Mouse (Mus musculus): ENCODE results near the gene Sptbn1. TPM values are rescaled to one million over a fixed set of nuclear protein-coding genes. Genes with fewer than 3 reads are reported as not detected.

The Sptbn1 gene
- polyA plus RNA-seq, 1 experiment from 2014 or later, result 159 TPM

- WGBS, result 92% methylated on average over 17 of the region's 17 CpGs
- Histone ChIP-seq H3K9ac (replicated peaks; ENCODE audit: low read depth, low read length) (no peak overlapping the region), H3K4me3 (replicated peaks; ENCODE audit: low read length) (no peak overlapping the region), H3K4me2 (ENCODE audit: low read length) (no peak overlapping the region), H3K36me3 (ENCODE audit: control insufficient read depth, insufficient read depth) (peaks cover 66% of the 10 kb centered on the region), H3K27ac (ENCODE audit: low read length) (no peak overlapping the region), H3K9me3 (ENCODE audit: control insufficient read depth, low read length) (no peaks in the 10 kb centered on the region), H3K27me3 (replicated peaks; ENCODE audit: control insufficient read depth, insufficient read depth, low read length) (no peaks in the 10 kb centered on the region), H3K4me1 (replicated peaks; ENCODE audit: control insufficient read depth, insufficient read depth, low read length) (no peaks in the 10 kb centered on the region)
- no peak for ATAC-seq
Observed at GRCm38 (mm10) chr11:30139165-30139826, 128.7 kb downstream of the Sptbn1 start.

DNA sequence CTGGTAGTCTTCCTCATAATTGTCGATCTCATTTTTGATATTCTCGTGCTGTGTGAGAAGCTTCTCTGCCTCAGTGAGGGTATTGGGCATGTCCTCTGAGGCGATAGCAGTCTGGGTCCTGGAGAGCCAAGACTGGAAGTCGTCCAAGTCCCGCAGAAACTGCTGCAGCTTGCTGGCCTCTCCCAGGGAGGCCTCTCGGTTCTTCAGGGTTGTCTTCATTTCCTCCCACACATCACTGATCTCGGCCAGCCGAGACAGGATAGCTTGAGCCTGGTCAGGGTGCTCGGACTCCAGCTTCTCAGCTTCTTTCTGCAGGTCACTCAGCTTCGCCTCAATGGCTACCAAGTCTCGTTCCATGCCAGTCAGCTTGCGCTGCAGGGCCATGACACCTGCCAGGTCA, 130.9 kb downstream of the Sptbn1 start:
- H3K4me1 ChIP-seq (replicated peaks; ENCODE audit: control insufficient read depth, insufficient read depth, low read length), result no peaks in the 10 kb centered on the region
- H3K9ac ChIP-seq (replicated peaks; ENCODE audit: low read depth, low read length), result no peak overlapping the region
- no peak overlapping the region for H3K4me2 ChIP-seq (ENCODE audit: low read length)
- WGBS, result 89% methylated on average over 12 of the region's 12 CpGs
- no peak overlapping the region for H3K4me3 ChIP-seq (replicated peaks; ENCODE audit: low read length)
- H3K9me3 ChIP-seq (ENCODE audit: control insufficient read depth, low read length), result no peaks in the 10 kb centered on the region
- H3K27ac ChIP-seq (ENCODE audit: low read length), result no peak overlapping the region
- peaks cover 60% of the 10 kb centered on the region for H3K36me3 ChIP-seq (ENCODE audit: control insufficient read depth, insufficient read depth)
- no peak for ATAC-seq
- no peaks in the 10 kb centered on the region for H3K27me3 ChIP-seq (replicated peaks; ENCODE audit: control insufficient read depth, insufficient read depth, low read length)

DNA sequence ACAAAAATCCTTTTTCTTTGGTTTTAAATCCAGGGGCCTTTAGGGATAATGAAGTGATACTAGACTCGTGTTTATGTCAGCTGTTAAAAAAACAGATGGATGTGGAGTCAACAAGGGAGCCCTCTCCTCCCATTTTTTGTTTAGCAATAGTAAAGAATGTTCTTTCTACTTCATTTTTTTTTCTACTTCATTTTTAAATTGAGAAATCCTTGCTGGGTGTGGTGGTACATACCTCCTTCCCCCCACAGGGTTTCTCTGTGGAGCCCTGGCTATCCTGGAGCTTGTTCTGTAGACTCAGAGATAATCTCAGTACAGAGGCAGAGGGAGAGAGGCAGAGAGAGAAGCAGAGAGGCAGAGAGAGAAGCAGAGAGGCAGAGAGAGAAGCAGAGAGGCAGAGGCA, 133.9 kb downstream of the Sptbn1 start:
- no peak for ATAC-seq
- 74% methylated on average over 1 of the region's 1 CpGs for WGBS
- no peak overlapping the region for H3K9ac ChIP-seq (replicated peaks; ENCODE audit: low read depth, low read length)

GRCm38 (mm10) chr11:30132581-30132980, 135.4 kb downstream of the Sptbn1 start:
- no peak; the same call in 1 of the 2 replicates for ATAC-seq
- Histone ChIP-seq H3K4me1 (replicated peaks; ENCODE audit: control insufficient read depth, insufficient read depth, low read length) (no peaks in the 10 kb centered on the region), H3K27me3 (replicated peaks; ENCODE audit: control insufficient read depth, insufficient read depth, low read length) (no peaks in the 10 kb centered on the region), H3K4me3 (replicated peaks; ENCODE audit: low read length) (no peak overlapping the region), H3K36me3 (ENCODE audit: control insufficient read depth, insufficient read depth) (peaks cover 38% of the 10 kb centered on the region), H3K4me2 (ENCODE audit: low read length) (no peak overlapping the region), H3K27ac (ENCODE audit: low read length) (no peak overlapping the region), H3K9me3 (ENCODE audit: control insufficient read depth, low read length) (no peaks in the 10 kb centered on the region), H3K9ac (replicated peaks; ENCODE audit: low read depth, low read length) (no peak overlapping the region)
- WGBS, result 93% methylated on average over 6 of the region's 6 CpGs

More for the DNA sequence above, 133.9 kb downstream of the Sptbn1 start:
- H3K36me3 ChIP-seq (ENCODE audit: control insufficient read depth, insufficient read depth), result peaks cover 43% of the 10 kb centered on the region
- no peak overlapping the region for H3K4me3 ChIP-seq (replicated peaks; ENCODE audit: low read length)
- no peaks in the 10 kb centered on the region for H3K9me3 ChIP-seq (ENCODE audit: control insufficient read depth, low read length)
- no peak overlapping the region for H3K4me2 ChIP-seq (ENCODE audit: low read length)
- no peaks in the 10 kb centered on the region for H3K4me1 ChIP-seq (replicated peaks; ENCODE audit: control insufficient read depth, insufficient read depth, low read length)
- no peak overlapping the region for H3K27ac ChIP-seq (ENCODE audit: low read length)
- no peaks in the 10 kb centered on the region for H3K27me3 ChIP-seq (replicated peaks; ENCODE audit: control insufficient read depth, insufficient read depth, low read length)

GRCm38 (mm10) chr11:30131640-30132039, 136.3 kb downstream of the Sptbn1 start:
- 89% methylated on average over 4 of the region's 4 CpGs for WGBS
- no peaks in the 10 kb centered on the region for H3K4me1 ChIP-seq (replicated peaks; ENCODE audit: control insufficient read depth, insufficient read depth, low read length)

GRCm38 (mm10) chr11:30129339-30129738, 138.6 kb downstream of the Sptbn1 start:
- no peaks in the 10 kb centered on the region for H3K9me3 ChIP-seq (ENCODE audit: control insufficient read depth, low read length)
- no peak for ATAC-seq
- WGBS, result 91% methylated on average over 7 of the region's 7 CpGs

More at GRCm38 (mm10) chr11:30131640-30132039, 136.3 kb downstream of the Sptbn1 start:
- Histone ChIP-seq H3K27ac (ENCODE audit: low read length) (no peak overlapping the region), H3K9me3 (ENCODE audit: control insufficient read depth, low read length) (no peaks in the 10 kb centered on the region), H3K27me3 (replicated peaks; ENCODE audit: control insufficient read depth, insufficient read depth, low read length) (no peaks in the 10 kb centered on the region), H3K4me3 (replicated peaks; ENCODE audit: low read length) (no peak overlapping the region), H3K9ac (replicated peaks; ENCODE audit: low read depth, low read length) (no peak overlapping the region), H3K36me3 (ENCODE audit: control insufficient read depth, insufficient read depth) (peaks cover 39% of the 10 kb centered on the region), H3K4me2 (ENCODE audit: low read length) (no peak overlapping the region)
- no peak for ATAC-seq

DNA sequence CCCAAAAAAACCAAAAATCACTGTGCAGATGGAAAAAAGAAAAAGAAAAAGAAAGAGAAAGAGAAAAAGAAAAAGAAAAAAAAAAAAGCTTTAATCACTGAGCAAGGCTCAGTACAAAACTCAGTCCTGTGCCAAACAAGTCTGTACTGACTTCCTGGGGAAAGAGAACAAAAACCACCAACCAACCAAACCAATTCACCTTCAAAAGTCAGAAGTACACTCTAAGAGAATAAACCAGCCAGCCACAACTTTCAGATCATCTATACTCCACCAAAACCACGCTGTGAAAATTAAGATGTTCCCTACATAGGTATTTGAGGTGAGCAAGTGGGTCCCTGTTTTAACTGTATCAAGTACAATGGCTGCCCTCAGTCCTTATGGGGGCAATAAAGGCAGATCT, 141.1 kb downstream of the Sptbn1 start:
- 94% methylated on average over 1 of the region's 1 CpGs for WGBS
- no peaks in the 10 kb centered on the region for H3K9me3 ChIP-seq (ENCODE audit: control insufficient read depth, low read length)
- peaks cover 35% of the 10 kb centered on the region for H3K36me3 ChIP-seq (ENCODE audit: control insufficient read depth, insufficient read depth)
- H3K4me3 ChIP-seq (replicated peaks; ENCODE audit: low read length), result no peak overlapping the region
- no peaks in the 10 kb centered on the region for H3K4me1 ChIP-seq (replicated peaks; ENCODE audit: control insufficient read depth, insufficient read depth, low read length)
- no peak overlapping the region for H3K4me2 ChIP-seq (ENCODE audit: low read length)
- H3K27me3 ChIP-seq (replicated peaks; ENCODE audit: control insufficient read depth, insufficient read depth, low read length), result no peaks in the 10 kb centered on the region
- H3K27ac ChIP-seq (ENCODE audit: low read length), result no peak overlapping the region
- H3K9ac ChIP-seq (replicated peaks; ENCODE audit: low read depth, low read length), result no peak overlapping the region
- no peak for ATAC-seq

More at GRCm38 (mm10) chr11:30129339-30129738, 138.6 kb downstream of the Sptbn1 start:
- no peak overlapping the region for H3K9ac ChIP-seq (replicated peaks; ENCODE audit: low read depth, low read length)
- no peaks in the 10 kb centered on the region for H3K27me3 ChIP-seq (replicated peaks; ENCODE audit: control insufficient read depth, insufficient read depth, low read length)
- H3K4me1 ChIP-seq (replicated peaks; ENCODE audit: control insufficient read depth, insufficient read depth, low read length), result no peaks in the 10 kb centered on the region
- H3K36me3 ChIP-seq (ENCODE audit: control insufficient read depth, insufficient read depth), result peaks cover 36% of the 10 kb centered on the region
- no peak overlapping the region for H3K4me3 ChIP-seq (replicated peaks; ENCODE audit: low read length)
- no peak overlapping the region for H3K4me2 ChIP-seq (ENCODE audit: low read length)
- H3K27ac ChIP-seq (ENCODE audit: low read length), result no peak overlapping the region

GRCm38 (mm10) chr11:30118038-30118437, 149.9 kb downstream of the Sptbn1 start:
- no peak overlapping the region for H3K9ac ChIP-seq (replicated peaks; ENCODE audit: low read depth, low read length)
- no peak overlapping the region for H3K4me3 ChIP-seq (replicated peaks; ENCODE audit: low read length)
- 94% methylated on average over 4 of the region's 4 CpGs for WGBS
- no peak overlapping the region for H3K27ac ChIP-seq (ENCODE audit: low read length)
- no peaks in the 10 kb centered on the region for H3K9me3 ChIP-seq (ENCODE audit: control insufficient read depth, low read length)
- no peak for ATAC-seq
- no peaks in the 10 kb centered on the region for H3K4me1 ChIP-seq (replicated peaks; ENCODE audit: control insufficient read depth, insufficient read depth, low read length)
- no peak overlapping the region for H3K4me2 ChIP-seq (ENCODE audit: low read length)
- H3K27me3 ChIP-seq (replicated peaks; ENCODE audit: control insufficient read depth, insufficient read depth, low read length), result no peaks in the 10 kb centered on the region
- H3K36me3 ChIP-seq (ENCODE audit: control insufficient read depth, insufficient read depth), result peaks cover 54% of the 10 kb centered on the region

GRCm38 (mm10) chr11:30113631-30114030, 154.3 kb downstream of the Sptbn1 start:
- no peak overlapping the region for H3K4me2 ChIP-seq (ENCODE audit: low read length)
- H3K27ac ChIP-seq (ENCODE audit: low read length), result no peak overlapping the region
- no peak overlapping the region for H3K4me3 ChIP-seq (replicated peaks; ENCODE audit: low read length)
- no peaks in the 10 kb centered on the region for H3K9me3 ChIP-seq (ENCODE audit: control insufficient read depth, low read length)
- H3K9ac ChIP-seq (replicated peaks; ENCODE audit: low read depth, low read length), result no peak overlapping the region
- ATAC-seq, result no peak
- WGBS, result 86% methylated on average over 2 of the region's 2 CpGs
- no peaks in the 10 kb centered on the region for H3K4me1 ChIP-seq (replicated peaks; ENCODE audit: control insufficient read depth, insufficient read depth, low read length)
- no peaks in the 10 kb centered on the region for H3K27me3 ChIP-seq (replicated peaks; ENCODE audit: control insufficient read depth, insufficient read depth, low read length)
- peaks cover 40% of the 10 kb centered on the region for H3K36me3 ChIP-seq (ENCODE audit: control insufficient read depth, insufficient read depth)

DNA sequence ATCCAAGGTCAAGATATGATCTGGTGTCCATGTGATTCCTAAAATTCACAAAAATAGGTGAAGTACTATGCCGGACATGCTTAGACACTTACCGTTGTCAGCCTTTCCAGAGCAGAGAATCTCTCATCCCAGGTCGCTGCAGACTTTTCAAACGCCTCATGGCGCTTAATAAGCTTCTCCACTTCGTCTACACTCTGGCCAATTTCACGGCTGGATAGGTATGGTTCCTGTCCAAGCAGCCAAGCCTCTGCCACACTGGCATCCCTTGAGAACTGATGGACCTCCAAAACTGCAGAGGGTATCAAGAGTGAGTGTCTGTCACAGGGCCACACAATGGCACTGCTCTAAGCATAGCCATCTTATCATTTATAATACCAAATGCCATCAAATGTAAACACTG, 157.3 kb downstream of the Sptbn1 start:
- 97% methylated on average over 7 of the region's 7 CpGs for WGBS
- Histone ChIP-seq H3K9me3 (ENCODE audit: control insufficient read depth, low read length) (no peaks in the 10 kb centered on the region), H3K27ac (ENCODE audit: low read length) (no peak overlapping the region), H3K36me3 (ENCODE audit: control insufficient read depth, insufficient read depth) (peaks cover 30% of the 10 kb centered on the region), H3K9ac (replicated peaks; ENCODE audit: low read depth, low read length) (no peak overlapping the region), H3K27me3 (replicated peaks; ENCODE audit: control insufficient read depth, insufficient read depth, low read length) (no peaks in the 10 kb centered on the region), H3K4me1 (replicated peaks; ENCODE audit: control insufficient read depth, insufficient read depth, low read length) (no peaks in the 10 kb centered on the region), H3K4me2 (ENCODE audit: low read length) (no peak overlapping the region), H3K4me3 (replicated peaks; ENCODE audit: low read length) (no peak overlapping the region)
- no peak for ATAC-seq

Data from forebrain, embryonic 16.5 days (tissue).